Mouse (Mus musculus): ENCODE measurements around the gene Foxc2.

- TF ChIP-seq CTCF (IDR thresholded peaks at IDR 0.05; ENCODE audit: low read depth) (no peak), EP300 (IDR thresholded peaks at IDR 0.05; ENCODE audit: low read depth) (no peak)
Measured at GRCm38 (mm10) chr8:121129265-121129940, 13.4 kb downstream of the Foxc2 start.
